Mouse (Mus musculus): ENCODE data around the gene Kir3dl1. TPM values are rescaled to one million over a fixed set of nuclear protein-coding genes. Genes with fewer than 3 reads are reported as not detected.
"Not testable (repeated sequence)": the region's sequence is repeated elsewhere in the genome, so short reads cannot be mapped to it uniquely, and the experiment has no call there.

Kir3dl1 gene
- not detected in 2 replicates for total RNA-seq (2021)
- long read RNA-seq, result 0 reads

GRCm38 (mm10) chrX:136517699-136518098 lies at the start of gene Kir3dl1:
Kir3dl1 (plus strand) TSS chrX:136517999.
- not testable (repeated sequence) for DNase-seq

- not testable (repeated sequence) for DNase-seq
Measured at GRCm38 (mm10) chrX:136543956-136544355, 26.2 kb downstream of the Kir3dl1 start, which contains the start of gene Kir3dl2. Kir3dl2 (minus strand) TSS chrX:136544056.

- DNase-seq, result not testable (repeated sequence)
Measured at GRCm38 (mm10) chrX:136569094-136569493, 51.3 kb downstream of the Kir3dl1 start.

Other genes with a start within 250 kb of the Kir3dl1 start
- 128 and 147 TPM in 2 replicates for gene Bex3, start 247.7 kb upstream of the Kir3dl1 start, total RNA-seq (2021)
- not detected in 2 replicates for gene Kir3dl2, start 26.1 kb downstream of the Kir3dl1 start, total RNA-seq (2021)
- 24.0 and 24.3 TPM in 2 replicates for gene Tceal3, start 72.8 kb downstream of the Kir3dl1 start, total RNA-seq (2021)
- gene Tceal1, start 190.0 kb downstream of the Kir3dl1 start, total RNA-seq (2021), result 8.2 and 10.1 TPM in 2 replicates
- gene Morf4l2, start 225.7 kb downstream of the Kir3dl1 start, total RNA-seq (2021), result 257 and 345 TPM in 2 replicates

All from adrenal gland, postnatal 25 days (tissue).